Mouse (Mus musculus): ENCODE measurements around the gene Fcer1g.

The Fcer1g gene

GRCm38 (mm10) chr1:171234126-171234525 is at the start of gene Fcer1g:
Gene Fcer1g, minus strand, starts transcription at chr1:171234365.
- DNase-seq (ENCODE audit: low spot score), result peak; percentile 51

GRCm38 (mm10) chr1:171283188-171284160 is 49.3 kb upstream of the Fcer1g start:
- no peak for DNase-seq (ENCODE audit: low spot score)

- no peak for DNase-seq (ENCODE audit: low spot score)
These were observed 48.1 kb upstream of the Fcer1g start for GRCm38 (mm10) chr1:171282086-171282805.

GRCm38 (mm10) chr1:171281528-171281923 is 47.4 kb upstream of the Fcer1g start:
- DNase-seq (ENCODE audit: low spot score), result peak; percentile 85

GRCm38 (mm10) chr1:171280916-171281527 is 46.9 kb upstream of the Fcer1g start, which contains the start of gene Ppox:
Gene Ppox, minus strand, starts transcription at chr1:171281186.
- peak; percentile 98 for DNase-seq (ENCODE audit: low spot score)

- DNase-seq (ENCODE audit: low spot score), result no peak
These were observed 46.2 kb upstream of the Fcer1g start for GRCm38 (mm10) chr1:171280250-171280915.

GRCm38 (mm10) chr1:171279721-171280120 is 45.6 kb upstream of the Fcer1g start:
- no peak for DNase-seq (ENCODE audit: low spot score)

- DNase-seq (ENCODE audit: low spot score), result no peak
These were observed 45.0 kb upstream of the Fcer1g start for GRCm38 (mm10) chr1:171279012-171279705.

GRCm38 (mm10) chr1:171278436-171278835 is 44.3 kb upstream of the Fcer1g start:
- DNase-seq (ENCODE audit: low spot score), result no peak

- DNase-seq (ENCODE audit: low spot score), result no peak
These were observed 43.6 kb upstream of the Fcer1g start for GRCm38 (mm10) chr1:171277736-171278135.

GRCm38 (mm10) chr1:171276110-171276748 is 42.1 kb upstream of the Fcer1g start:
- DNase-seq (ENCODE audit: low spot score), result no peak

- DNase-seq (ENCODE audit: low spot score), result no peak
These were observed 41.1 kb upstream of the Fcer1g start for GRCm38 (mm10) chr1:171275144-171275734.

- no peak for DNase-seq (ENCODE audit: low spot score)
These were observed 40.0 kb upstream of the Fcer1g start for GRCm38 (mm10) chr1:171274171-171274570.

- DNase-seq (ENCODE audit: low spot score), result no peak
These were observed 37.9 kb upstream of the Fcer1g start for GRCm38 (mm10) chr1:171272086-171272485.

- no peak for DNase-seq (ENCODE audit: low spot score)
These were observed 37.5 kb upstream of the Fcer1g start for GRCm38 (mm10) chr1:171271622-171272021.

- DNase-seq (ENCODE audit: low spot score), result peak; percentile 71
These were observed 37.0 kb upstream of the Fcer1g start for GRCm38 (mm10) chr1:171271196-171271595.

- DNase-seq (ENCODE audit: low spot score), result peak; percentile 68
These were observed 36.4 kb upstream of the Fcer1g start for GRCm38 (mm10) chr1:171270573-171270900.

GRCm38 (mm10) chr1:171269848-171270572 is 35.8 kb upstream of the Fcer1g start, which contains the start of gene B4galt3:
Gene B4galt3, plus strand, starts transcription at chr1:171270328.
- peak; percentile 96 for DNase-seq (ENCODE audit: low spot score)

- DNase-seq (ENCODE audit: low spot score), result no peak
These were observed 34.2 kb upstream of the Fcer1g start for GRCm38 (mm10) chr1:171268341-171268740.

Measured in lung, postnatal 25 days (tissue).